ENCODE assay signal across 17 mouse cellular contexts in the genomic region with DNA sequence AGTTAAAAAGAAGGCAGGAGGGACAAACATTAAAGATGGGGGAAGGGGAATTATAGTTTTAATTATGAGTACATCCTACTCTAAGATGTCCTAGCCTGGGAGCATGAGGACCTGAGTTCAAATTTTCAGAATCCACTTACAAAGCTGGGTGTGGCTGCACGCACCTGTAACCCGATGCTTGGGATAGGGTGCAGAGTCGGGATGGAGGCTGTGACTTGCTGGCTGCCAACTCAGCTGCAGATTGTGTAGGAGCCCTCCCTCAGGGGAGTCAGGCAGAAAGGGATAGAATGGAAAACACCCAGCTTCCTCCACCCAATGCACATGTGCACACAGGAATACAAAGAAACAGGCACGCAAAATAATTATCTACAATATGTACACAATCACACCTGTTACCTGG. TPM values are rescaled to one million over a fixed set of nuclear protein-coding genes. Genes with fewer than 3 reads are reported as not detected.
"Had no signal": no experiment of that assay in that cellular context is flagged by ENCODE, and none has a peak within 500 bp of the region (broad histone marks: within the 10 kb centered on the region; RNA-seq: fewer than 3 reads in every experiment).

No protein-coding gene starts in this region.

- H3K9ac ChIP-seq: neural tube, embryonic 13.5 days; neural tube, embryonic 15.5 days; stomach, embryonic 15.5 days had no signal

- H3K36me3 ChIP-seq: neural tube, embryonic 13.5 days; neural tube, embryonic 15.5 days; stomach, embryonic 15.5 days had no signal

- H3K4me2 ChIP-seq: neural tube, embryonic 13.5 days; neural tube, embryonic 15.5 days; stomach, embryonic 15.5 days had no signal

- DNase-seq: retina, postnatal 1 day; right cerebral cortex, adult 18-20 months; right cerebral cortex, postnatal 14 days; right cerebral cortex, postnatal 25 days; right cerebral cortex, postnatal 4 days; spleen, adult 18-20 months; thymus, adult 18-20 months; thymus, adult 2 months; thymus, postnatal 14 days; thymus, postnatal 25 days; thymus, postnatal 36 days; thymus, postnatal 4 days had no signal

- H3K9me3 ChIP-seq: neural tube, embryonic 13.5 days; neural tube, embryonic 15.5 days; stomach, embryonic 15.5 days had no signal

- H3K4me3 ChIP-seq: neural tube, embryonic 13.5 days; neural tube, embryonic 15.5 days; stomach, embryonic 15.5 days had no signal

- H3K27ac ChIP-seq: neural tube, embryonic 13.5 days; neural tube, embryonic 15.5 days; stomach, embryonic 15.5 days; stomach, postnatal 0 days had no signal

RNA-seq across cellular contexts. Expression of gene Ccdc92b, which starts 6.0 kb away (rescaled TPM):
- total RNA-seq: neutrophil, adult 5-6 weeks had no signal
